Mouse (Mus musculus) lung, adult 18-20 months (tissue): Measurements from ENCODE around the gene Ppp2r2c.

Experiments
- DNase-seq, 2 experiments: peaks; one replicate each; pipeline ENCODE4 v3.0.0; 2022; ENCODE audit warnings: mixed read lengths in 2 of 2

Ppp2r2c gene

DNA sequence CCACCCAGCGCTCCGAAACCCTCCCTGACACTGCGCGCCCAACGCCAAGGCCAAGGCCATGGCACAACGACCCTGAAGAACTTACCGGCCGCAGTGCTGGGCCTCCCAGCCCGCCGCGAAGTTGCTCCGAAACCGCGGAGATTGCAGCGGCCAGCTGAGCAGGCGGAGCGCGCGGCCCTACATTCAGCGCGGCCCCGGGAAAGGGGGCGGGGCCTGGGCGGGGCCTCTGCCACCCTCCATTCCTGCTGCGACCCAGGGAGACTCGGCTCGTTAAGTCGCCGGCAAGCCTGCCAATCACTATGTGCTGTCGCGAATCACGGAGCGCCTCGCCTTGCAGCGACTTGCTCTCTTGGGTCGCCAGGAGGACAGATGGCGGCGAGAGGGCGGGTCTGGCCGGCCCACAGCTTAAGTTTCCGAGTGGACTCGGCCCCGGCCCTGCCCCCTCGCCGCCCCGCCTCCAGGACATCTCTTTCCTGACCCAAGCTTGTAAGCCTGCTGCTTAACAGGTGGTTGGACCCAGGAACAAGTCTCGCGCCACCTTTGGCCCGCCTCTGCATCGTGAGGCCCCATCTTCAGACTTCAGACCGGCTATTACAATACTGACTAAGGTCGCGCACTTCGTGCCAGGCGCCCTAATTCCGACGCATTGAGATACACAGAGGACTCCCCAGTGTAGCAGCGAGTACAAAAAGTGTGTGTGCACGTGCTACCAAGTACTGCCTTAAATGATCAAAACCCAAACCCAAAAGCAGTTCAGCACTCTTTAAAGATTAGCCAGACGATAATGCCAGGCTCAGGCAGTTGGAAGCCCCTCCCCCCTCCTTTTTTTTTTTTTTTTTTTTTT is 120.7 kb downstream of the Ppp2r2c start, which contains the start of gene Wfs1:
Wfs1 (minus strand) TSS at position 425 of the 844 bp plus-strand sequence.
- DNase-seq = peak; percentile 99

DNA sequence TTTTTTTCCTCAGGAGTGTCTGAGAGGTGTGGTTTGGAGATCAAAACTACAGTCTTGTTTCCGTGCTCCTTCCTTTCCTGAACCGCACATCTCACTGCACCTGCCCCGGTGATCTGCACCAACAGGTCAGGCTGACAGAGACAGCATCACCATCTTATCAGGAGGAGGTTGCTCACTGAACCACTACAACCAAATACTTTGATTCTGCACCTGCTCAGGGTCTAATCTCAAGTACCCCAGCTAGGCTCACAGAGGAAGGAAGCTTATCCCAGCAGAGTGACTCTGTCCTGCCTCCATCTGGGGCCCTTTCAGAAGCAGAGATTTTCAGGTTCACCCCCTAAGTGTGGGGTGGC is 121.3 kb downstream of the Ppp2r2c start:
- no peak for DNase-seq

DNA sequence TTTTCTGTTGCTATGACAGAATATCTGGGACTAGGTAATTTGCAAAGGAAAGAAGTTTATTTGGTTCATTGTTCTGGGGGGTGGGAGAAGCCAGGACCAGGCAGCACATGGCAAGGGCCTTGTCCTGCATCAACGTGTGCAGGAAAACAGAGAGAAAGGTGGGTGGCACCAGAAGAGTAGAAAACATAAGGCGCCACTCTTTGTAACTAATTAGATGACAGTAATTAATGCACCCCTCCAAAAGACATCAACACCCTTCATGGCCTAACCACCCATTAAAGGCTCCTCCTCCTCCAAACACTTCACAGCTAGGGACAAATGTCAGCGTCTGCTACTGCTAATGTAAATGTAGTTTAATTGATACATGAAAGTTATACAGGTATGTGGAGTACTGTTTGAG is 121.9 kb downstream of the Ppp2r2c start:
- no peak for DNase-seq

DNA sequence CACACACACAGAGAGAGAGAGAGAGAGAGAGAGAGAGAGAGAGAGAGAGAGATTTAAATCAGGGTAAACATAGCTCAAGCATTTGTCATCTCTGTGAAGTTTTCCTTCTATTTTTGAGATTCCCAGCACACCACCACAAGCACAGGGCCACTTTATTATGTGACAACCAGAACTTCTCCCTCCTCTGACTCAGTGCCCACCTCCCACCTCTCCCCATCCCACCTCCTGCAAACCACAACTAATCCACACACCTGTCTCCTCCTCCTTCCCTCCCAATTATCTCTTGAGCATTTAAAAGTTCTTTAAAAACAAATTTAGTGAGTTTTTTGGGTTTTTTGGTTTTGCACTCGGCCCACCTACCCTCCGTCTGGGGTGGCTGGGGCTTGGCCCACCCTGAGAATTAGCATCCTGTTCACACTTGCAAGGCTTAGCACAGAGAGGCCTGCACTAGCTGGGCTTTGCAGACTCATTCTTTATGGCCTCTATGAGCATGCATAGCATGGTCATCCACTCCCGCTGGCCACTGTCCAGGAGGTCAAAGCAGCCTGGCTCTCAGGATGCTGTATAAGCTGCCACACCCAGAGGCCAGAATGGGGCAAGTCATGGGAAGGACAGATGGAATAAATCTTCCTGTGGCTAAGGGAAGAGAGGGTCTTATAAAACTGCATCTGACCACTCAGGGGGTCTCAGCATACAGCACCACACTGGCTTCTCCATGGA is 122.5 kb downstream of the Ppp2r2c start:
- no peak for DNase-seq

DNA sequence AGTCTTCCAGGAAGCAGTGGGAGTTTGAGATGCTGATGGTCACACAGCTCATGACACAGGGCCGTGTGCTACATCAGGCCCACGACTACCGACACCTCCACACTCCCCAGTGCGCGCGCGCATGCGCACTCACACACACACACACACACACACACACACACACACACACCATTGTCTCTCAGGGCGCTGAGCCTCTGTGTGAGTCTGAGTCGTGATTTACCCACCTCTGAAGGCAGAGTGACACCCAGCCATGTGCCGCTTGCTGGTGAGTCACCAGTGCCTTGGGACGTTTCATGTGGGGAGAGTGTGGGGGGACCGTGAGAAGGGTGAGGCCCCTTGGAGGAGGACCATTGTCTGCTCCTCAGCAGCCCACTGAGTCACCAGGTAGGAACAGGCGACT is 128.1 kb downstream of the Ppp2r2c start:
- no peak for DNase-seq

DNA sequence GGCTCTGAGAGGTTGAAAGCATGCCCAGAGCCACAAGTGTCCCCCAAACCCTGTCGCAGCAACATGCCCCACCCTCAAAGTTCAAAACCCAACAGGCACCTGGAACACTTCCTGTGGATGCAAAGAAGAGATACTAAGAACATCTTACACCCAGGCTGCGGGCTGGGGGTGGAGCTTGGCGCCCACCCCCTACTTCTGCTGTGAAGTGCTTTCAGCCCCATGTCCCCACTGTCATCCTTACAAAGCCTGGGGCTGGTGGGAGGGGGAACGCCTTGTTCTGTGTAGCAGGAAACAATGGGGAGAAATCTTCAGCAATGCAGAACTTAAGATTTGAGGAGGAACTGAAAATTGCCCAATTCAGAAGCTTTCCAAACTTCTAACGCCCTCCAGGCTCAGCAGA is 129.7 kb downstream of the Ppp2r2c start:
- no peak for DNase-seq

DNA sequence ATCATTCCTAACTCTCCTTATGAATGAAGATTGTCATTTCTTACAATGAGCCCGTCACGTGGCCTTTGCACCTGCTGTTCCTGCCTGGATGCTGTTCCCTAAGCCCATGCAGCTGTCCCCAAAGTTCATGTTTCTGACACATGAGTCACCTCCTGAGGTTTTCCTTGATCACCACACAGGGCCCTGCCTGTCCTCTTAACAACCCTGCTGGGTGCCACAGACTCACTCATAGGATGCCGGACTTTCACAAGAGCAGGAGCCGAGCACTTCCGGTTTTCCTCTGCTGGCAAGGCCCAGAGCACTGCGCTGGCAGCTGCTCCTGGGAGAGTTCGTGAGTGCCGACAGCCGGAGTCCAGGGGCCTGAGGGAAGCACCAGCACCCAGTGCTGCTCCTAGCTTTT is 132.7 kb downstream of the Ppp2r2c start:
- no peak for DNase-seq

DNA sequence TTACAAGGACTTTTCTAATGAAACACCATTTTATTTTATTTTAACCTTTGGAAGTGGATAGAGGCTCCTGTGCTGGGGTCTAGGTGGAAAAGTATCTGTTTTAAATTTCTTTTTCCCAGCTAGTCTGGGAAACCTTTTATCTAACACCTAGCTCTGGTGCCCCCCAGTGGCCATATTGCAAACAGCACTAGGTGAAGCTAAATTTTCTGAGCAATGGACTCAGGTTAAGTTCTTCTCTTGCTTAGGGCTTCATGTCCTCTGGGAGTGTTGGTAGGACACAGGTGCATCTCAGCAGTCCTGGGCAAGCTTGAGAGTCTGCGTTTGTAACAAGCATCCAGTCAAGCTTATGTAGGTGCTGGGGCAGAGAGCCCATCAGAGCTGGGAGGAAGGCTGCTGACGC is 133.7 kb downstream of the Ppp2r2c start:
- DNase-seq = peak; percentile 49 to 58
